Mouse (Mus musculus): ENCODE data around the gene Dis3l.
"Not testable (repeated sequence)": the region's sequence is repeated elsewhere in the genome, so short reads cannot be mapped to it uniquely, and the experiment has no call there.

Dis3l gene

DNA sequence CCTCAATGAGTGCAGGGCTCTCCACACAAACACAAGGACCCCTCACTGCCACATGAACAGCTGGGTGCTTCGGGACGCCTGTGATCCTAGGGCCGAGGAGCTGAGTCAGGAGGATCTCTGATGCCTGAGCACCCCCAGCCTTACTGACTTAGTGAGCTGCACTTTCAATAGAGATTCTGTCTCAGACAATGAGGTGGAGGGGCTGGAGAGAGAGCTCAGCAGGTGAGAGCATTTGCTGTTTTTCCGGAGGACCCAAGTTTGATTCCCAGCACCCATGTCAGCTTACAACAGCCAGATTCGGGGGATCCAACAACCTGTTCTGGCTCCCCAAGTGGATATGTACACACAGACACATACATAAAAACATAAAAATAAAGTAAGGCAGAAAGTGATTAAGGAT, 24.1 kb downstream of the Dis3l start:
- no peak for DNase-seq

DNA sequence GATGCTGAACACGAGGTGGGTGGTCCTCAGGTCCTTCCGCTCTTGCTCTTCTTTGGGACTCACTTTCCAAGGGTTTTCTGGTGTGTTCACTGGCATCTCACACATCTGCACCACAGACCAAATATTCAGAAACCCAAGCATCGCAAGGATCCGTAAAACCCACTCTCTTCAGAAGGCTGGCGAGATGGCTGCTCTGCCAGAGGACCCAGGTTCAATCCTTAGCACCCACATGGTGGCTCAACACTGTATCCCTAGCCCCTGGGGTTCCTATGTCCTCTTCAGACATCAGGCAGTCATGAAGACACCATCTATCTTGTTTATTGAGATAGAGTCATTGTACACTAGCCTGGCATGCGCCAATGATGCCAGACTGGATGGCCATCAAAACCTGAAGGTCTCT, 26.4 kb downstream of the Dis3l start:
- no peak for DNase-seq

DNA sequence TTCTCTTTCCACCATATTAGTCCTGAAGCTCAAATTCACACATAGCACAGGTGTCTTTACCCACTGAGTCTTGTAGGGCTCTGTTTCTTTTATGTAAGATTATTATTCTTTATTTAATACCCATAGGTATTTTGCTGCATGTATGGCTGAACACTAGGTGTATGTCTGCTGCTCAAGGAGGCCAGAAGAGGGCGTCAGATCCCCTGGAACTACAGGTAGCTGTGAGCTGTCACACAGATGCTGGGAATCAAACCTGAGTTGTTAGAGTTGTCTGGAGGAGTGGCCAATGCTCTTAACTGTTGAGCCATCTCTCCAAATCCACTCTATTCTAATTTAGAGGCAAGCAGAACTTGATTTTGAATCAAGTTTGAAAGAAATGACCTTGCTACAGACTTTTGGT, 29.0 kb downstream of the Dis3l start:
- DNase-seq: no peak

DNA sequence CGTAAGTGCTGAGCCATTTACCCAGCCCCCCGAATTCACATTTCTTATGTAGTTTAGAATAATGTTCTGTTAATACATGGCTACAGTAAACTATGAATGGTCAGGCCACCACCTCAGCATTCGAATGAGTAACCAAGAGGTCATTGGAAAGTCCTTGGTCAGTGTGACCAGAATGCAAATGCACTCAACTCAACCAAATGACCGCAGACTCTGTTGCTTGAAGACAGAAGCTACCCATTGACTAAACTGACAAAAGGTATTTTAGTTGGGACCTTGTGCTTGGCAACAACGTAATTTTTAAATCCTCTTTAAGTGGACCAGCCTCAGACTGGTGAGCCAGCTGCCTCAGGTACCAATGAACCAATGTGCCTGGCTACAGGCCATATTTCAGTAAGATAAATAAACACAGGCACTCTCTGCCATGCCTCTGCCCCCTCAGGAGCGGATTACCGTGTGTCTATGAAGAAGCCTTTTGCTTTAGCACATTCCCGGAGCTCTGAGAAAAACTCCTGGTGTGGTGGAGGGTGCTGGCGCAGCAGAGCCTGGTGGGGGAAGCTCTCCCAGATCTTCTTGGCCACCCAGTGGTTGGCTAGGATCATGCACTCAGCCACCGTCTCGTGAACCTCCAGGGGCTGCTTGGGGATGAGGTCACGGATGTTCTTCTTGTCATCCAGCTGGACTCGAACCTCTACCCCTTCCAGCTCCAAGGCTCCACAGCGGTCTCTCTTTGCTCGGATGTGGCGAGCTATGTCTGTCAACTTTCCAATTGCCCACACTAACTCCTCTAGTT, 29.9 kb downstream of the Dis3l start:
- DNase-seq: peak; percentile 15

DNA sequence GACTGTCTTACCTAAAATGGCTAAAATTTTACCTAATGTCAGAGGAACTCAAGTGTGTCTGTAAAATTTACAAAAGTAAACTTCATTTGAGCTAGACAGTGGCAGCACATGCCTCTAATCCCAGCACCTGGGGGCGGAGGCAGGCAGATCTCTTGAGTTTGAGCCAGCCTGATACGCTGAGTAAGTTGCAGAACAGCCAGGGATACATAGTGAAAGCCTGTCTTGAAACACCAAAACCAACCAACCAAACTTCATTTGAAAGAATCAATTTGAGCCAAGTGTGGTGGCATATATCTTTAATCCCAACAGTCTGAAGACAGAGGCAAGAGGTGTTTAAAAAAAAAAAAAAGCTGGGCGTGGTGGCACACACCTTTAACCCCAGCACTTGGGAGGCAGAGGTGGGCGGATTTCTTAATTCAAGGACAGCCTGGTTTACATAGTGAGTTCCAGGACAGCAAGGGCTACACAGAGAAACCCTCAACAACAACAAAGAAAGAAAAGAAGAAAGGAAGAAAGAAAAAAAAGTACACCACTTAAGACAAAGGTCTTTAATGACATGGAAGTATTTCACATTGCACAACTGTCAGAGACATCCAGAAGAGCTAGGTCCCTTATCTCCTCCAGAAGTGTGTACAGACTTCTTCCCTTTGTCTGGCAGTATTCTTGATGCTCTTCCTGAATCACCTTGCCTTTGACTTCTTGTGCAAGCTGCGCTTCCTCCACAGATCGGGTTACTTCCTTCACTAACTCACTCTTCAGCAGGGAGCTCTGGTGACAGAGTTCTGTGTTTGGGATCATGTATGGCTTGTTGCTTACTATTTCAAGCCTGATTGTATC, 34.4 kb downstream of the Dis3l start:
- no peak for DNase-seq

DNA sequence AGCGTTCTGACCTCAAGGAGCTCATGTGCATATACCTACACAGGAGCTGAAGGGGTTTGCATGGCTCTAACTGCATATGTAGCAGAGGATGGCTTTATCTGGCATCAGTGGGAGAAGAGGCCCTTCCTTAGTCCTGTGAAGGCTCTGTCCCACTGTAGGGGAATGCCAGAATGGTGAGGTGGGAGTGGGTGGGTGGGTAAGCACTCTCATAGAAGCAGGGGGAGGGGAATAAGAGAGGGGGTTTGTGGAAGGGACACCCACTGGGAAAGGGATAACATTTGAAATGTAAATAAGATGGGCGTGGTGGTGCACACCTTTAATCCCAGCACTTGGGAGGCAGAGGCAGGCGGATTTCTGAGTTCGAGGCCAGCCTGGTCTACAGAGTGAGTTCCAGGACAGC, 38.0 kb downstream of the Dis3l start:
- DNase-seq: not testable (repeated sequence)

DNA sequence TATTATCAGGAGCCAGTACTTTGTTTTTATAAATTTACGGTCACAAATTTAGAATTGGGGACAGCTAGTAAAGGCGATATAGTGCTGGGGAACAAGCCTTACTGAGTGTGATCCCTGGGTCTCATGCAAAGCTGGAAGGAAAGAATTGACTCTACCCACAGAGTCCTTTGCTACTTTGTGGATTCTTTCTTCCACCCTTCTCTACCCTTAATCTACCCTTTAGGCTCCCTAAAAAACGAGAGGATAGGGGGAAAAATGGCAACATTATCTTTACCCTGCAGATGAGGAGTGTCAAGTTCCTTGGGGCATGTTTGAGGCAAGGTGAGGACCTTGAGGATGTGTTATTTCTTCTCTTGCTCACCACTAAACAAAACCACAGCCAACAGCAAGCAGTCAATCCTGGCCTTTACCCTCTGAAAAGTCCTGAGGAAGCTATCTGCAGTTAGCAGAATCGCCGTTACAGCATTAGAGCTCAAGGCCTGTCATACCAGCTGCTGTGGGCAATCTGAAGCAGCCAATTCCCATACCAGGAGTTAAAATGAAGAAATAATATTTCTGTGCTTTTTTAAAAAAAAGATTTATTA, 58.6 kb downstream of the Dis3l start:
- no peak for DNase-seq

DNA sequence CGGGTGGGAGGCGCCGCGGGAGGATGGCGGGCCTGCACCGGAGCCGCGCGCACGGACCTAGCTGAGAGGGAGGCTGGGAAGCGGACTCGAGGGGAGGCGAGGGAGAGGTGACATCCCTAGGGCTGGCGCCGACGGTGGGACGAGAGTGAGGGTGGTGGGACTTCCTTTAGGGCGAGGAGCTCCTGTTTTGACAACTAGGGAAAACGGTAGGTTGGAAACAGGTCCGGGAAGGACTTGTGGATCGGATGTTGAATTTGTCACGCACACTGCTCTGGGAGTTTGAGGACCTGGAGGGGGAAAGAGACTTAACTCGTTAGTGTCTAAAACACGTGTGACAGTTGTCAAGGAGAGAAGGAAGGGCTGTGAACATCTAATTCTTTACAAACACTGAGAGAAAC, 59.3 kb downstream of the Dis3l start:
- no peak for DNase-seq

DNA sequence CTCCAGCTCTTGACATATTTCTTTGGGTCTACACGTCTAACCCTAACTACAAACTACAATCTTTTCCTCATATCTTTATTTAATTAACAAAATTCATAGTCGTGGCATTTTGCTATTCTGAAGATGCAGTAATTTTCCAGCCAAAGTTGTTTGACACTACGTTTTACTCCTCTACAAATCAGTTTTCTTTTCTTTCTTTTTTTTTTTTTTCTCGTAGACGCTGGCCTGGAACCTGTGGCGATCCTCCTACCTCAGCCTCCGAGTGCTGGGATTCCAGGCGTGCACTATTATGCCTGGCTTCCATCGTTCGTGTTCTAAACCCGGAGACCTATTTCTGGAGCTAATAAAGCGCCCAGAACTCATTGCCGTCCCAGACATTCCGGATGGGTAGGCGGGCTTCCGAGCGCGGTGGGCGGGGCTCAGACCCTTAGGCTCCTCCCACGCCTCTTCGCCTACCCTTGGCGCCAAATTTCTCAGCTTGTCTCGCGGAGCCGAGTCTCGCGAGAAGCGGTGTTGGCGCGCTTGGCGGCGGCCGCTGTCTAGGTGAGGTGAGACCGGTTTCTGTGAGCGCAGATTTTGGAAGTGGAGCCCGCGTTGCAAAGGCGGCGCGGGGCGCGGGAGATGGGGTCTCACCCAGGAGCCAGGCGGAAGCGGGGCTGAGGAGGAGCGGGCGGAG, 59.8 kb downstream of the Dis3l start, which contains the start of gene Tipin:
TSS of gene Tipin (plus strand) at position 477 of the 676 bp plus-strand sequence.
- DNase-seq: peak; percentile 97

DNA sequence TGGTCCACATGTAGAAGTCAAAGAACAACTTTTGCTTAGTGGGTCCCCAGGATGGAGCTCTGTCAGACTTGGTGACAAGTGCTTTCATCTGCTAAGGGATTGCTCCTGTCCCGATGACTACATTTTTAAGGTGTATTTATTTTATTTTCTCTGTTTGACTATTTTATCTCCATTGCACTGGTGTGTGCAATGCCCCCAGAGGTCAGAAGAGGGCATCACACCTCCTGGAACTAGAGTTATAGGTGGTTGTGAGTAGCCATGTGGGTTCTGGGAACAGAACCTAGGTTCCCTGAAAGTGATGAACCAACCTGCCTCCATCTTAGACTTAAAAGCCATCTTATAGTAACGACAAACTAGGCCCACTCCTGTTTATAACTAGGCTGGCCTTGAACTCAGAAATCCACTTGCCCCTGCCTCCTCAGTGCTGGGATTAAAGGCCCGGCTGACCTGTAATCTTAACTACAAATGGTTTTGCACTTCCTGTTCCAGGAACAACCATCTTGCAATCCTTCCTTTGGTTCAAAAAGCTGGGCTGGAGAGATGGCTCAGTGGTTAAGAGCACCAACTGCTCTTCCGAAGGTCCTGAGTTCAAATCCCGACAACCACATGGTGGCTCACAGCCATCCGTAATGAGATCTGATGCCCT, 62.3 kb downstream of the Dis3l start:
- DNase-seq: no peak

DNA sequence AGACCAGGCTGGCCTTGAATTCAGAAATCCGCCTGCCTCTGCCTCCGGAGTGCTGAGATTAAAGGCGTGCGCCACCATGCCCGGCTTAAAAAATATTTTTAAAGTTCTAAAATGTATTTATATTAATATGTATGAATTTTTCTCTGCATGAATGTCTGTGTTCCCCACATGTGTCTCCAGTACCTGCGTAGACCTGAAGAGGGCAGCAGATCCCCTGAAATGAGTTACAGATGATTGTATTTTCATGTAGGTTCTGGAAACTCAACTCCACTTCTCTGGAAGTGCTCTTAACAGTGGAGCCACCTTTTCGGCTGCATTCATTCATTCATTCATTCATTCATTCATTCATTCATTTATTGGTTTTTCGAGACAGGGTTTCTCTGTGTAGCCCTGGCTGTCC, 63.4 kb downstream of the Dis3l start:
- DNase-seq: peak; percentile 79

DNA sequence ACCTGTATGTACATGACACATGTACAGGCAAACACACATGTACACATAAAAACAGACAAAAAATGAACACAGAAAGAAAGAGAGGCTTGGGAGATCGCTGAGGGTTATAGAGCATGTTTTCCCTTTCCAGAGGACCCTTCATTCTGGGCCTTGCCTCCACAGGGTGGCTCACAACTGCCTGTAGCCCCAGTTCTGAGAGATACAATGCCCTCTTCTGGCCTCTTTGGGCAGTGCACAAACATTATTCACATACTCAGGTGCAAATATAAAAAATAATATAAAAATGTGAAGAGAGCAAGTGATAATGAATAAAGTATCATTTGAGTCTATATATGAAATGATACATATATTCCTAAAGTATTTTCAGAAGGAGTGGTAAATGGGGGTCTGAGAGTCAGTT, 66.2 kb downstream of the Dis3l start:
- DNase-seq: no peak

DNA sequence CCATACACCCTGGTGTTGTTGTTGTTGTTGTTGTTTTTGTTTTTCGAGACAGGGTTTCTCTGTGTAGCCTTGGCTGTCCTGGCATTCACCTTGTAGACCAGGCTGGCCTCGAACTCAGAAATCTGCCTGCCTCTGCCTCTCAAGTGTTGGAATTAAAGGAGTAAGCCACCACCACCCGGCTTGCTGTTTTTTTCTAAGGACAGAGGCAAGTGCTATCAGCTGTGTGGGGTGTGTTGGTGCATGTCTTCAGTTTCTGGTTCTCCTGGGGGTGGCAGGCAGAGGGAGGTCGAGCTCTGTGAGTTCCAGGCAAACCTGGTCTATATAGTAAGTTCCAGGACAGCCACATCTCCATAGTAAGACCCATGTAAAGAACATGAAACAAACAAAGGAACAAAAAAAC, 66.8 kb downstream of the Dis3l start:
- no peak for DNase-seq

DNA sequence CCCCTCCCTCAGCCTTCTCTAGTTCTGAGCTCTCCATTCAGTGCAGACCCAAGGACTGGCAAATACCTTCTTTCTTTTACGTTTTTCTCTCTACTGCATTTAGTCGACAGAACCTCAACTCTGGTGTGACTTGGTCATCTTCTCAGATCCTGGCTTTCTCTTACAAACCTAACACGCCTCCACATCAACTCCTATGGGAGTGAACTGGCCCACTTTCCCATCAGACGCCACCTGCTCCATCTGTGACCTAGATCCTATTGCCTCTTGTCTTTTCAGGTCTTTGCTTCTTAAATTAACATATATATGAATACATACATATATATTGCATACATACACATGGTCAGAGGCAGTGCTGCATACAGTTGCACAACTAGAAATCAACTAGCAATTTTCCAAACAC, 67.3 kb downstream of the Dis3l start:
- no peak for DNase-seq

DNA sequence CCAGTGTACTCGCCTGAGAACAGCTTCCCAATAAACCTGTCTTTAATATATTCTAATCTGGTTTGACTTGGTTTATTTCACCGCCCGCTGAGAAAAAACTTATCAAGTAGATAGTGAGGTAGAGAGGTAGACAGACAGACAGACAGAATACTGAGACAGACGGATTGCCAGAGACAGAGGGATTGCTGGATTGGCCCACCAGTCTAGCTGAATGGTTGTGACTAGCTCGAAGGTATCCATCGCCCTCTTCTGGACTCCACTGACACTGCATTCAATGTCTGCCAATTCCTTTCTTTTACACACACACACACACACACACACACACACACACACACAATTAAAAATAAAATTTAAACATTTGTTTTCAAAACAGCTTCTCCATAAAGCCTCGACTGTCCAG, 68.5 kb downstream of the Dis3l start:
- peak; percentile 60 for DNase-seq

DNA sequence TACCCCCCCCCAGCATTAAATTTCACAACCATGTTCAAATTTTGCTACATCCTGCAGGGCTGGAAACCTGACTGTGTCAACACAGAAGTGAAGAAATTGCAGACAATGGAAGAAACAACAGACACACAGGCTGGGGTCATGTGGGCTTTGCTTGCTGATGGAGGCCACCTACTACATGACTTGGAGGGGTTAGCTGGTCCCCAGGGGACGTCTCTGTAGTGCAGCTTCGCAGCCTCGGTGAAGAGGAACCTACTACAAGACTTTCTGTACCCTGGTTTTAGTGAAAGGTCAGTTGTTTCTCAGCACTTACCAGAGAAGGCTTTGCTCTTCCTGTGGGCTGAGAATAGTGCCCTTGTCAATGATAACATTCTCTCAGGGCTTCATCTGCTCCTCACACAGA, 69.8 kb downstream of the Dis3l start:
- no peak for DNase-seq

DNA sequence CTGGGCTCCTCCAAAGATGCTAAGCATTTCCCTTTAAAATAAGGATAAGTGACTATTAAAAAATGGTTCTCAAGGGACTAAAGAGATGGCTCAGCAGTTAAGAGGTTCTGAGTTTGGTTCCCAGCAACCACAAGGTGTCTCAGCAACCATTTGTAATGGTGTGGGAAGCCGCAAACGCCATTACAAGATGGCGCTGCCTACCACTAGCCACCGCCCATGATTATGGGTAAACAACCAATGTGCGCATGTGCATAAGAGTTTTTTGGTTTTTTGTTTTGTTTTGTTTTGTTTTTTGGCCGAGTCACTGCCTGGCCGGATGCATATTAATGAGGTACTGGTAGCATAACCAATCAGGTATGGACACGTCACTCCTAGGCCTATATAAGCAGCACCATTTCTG, 72.3 kb downstream of the Dis3l start:
- not testable (repeated sequence) for DNase-seq

DNA sequence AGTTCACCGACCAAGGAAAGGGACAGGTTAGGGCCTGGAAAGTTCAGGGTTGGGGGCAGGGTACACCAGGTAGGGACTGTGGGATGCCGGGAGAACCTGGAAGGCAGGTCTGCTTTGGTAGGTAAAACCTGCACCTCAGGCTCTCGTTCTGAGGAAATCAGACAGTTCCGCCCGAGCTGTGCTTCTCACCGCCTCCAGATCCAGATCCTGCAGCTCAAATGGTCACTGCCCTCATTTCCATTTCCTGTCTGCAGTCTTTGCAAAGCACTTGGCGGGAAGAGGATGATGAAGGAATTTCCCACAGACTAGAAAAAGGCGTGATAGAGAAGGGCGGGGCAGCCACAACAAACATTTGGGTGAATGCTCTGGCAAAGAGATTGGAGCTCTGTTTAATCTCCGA, 72.9 kb downstream of the Dis3l start:
- no peak for DNase-seq

DNA sequence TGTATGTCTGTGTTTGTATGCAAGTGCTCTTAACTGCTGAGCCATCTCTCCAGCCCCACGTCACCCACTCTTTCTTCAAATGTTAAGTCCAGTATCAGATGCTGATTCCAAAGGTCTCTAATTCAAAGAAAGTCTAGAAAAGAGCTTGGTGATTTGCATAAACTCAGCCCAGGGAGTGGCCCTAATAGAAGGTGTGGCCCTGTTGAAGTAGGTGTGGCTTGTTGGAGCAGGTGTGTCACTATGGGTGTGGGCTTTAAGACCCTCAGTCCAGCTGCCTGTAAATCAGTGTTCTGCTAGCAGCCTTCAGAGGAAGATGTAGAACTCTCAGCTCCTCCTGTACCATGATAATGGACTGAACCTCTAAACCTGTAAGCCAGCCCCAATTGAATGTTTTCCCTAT, 73.9 kb downstream of the Dis3l start:
- no peak for DNase-seq

DNA sequence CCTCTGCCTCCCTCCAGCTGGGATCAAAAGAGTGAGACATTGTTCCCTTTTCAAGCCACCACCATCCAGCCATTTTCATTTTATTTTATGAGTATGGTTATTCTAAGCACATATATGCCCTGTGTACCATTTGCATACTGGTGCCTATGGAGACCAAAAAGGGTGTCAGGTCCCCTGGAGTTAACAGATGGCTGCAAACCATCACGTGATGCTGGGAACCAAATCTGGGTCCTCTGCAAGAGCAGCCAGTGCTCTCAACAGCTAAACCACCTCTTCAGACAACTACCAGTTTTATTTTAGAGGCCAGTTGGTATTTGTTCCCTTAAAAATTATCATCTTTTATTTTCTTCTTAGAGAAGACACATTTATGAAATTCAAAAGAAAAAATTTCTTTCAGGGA, 76.3 kb downstream of the Dis3l start:
- DNase-seq: no peak

DNA sequence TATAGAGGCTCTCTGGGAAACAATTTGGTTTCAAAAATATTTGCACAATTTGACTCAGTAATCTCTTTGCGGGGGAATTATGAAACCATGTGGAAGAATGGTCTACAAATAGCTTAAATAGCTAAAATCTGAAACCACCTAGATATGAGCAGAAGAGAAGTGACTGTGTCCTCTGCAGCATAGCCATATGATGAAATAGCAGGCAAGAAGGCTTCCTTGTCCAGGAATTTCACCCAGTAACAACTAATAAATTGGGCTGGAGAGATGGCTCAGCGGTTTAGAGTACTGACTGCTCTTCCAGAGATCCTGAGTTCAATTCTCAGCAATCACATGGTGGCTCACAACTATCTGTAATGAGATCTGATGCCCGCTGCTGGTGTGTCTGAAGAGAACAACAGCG, 80.1 kb downstream of the Dis3l start:
- DNase-seq: no peak

DNA sequence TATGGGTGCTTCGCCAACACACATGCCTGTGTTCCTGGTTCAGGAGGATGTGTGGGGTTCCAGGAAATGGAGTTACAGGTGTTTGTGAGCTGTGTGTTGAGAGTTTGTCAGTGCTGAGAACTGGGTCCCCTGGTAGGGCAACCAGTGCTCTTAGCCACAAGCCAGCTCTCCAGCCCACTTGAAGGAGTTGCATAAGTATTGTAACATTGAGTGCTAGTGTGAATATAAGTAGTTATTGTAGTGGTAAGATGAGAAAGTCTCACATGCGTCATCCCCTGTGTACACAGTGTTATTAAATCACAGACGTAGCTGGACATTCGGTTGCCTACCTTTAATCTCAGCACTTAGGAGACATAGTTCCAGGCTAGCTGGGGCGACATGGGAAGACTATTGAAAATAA, 81.2 kb downstream of the Dis3l start:
- DNase-seq: no peak
